ENCODE assay signal across 9 mouse cellular contexts in the genomic region with DNA sequence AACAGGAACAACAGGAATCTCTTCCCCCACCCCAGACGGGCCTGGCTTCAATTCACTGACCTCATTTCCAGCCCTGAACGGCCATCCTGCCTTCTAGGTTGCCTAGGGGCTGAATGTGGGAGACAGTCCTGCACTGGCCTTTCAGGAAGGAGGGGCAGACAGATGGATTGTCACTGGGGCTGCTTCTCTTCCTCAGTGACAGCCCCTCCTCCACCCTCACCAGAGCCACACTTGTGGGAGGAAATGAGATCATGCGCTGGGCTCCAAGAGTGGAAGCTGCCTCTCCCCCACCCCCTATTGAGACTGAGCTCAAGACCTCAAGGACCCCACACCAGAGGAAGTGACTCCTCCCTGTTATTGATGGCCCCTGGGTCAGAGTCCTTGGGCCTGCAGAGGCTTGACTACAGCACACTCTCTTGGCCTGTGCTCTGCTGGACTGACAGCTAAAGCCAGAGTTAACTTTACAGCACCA. TPM values are rescaled to one million over a fixed set of nuclear protein-coding genes. Genes with fewer than 3 reads are reported as not detected.
DNase-seq lines count a peak whose midpoint lies in the region; ATAC-seq lines count a peak whose summit lies in the region.
"Had no signal": no experiment of that assay in that cellular context is flagged by ENCODE, and none has a peak within 500 bp of the region (broad histone marks: within the 10 kb centered on the region; RNA-seq: fewer than 3 reads in every experiment).

No protein-coding gene starts in this region.

- H3K4me2 ChIP-seq in forebrain, embryonic 14.5 days (ENCODE audit: low read length), result no peak overlapping the region
- no peak overlapping the region for H3K4me2 ChIP-seq in neural tube, embryonic 14.5 days (ENCODE audit: low read depth, low read length)

- peaks cover 52% of the 10 kb centered on the region for H3K36me3 ChIP-seq in forebrain, embryonic 14.5 days (ENCODE audit: control insufficient read depth, insufficient read depth, low read length)
- H3K36me3 ChIP-seq in neural tube, embryonic 14.5 days (ENCODE audit: control insufficient read depth, insufficient read depth, low read length), result peaks cover 18% of the 10 kb centered on the region

- H3K9me3 ChIP-seq in forebrain, embryonic 14.5 days (replicated peaks; ENCODE audit: control insufficient read depth, low read length), result no peaks in the 10 kb centered on the region
- no peaks in the 10 kb centered on the region for H3K9me3 ChIP-seq in neural tube, embryonic 14.5 days (ENCODE audit: control insufficient read depth, low read length)

- no peaks in the 10 kb centered on the region for H3K27me3 ChIP-seq in forebrain, embryonic 14.5 days (replicated peaks; ENCODE audit: control insufficient read depth, insufficient read depth, low read length)
- no peaks in the 10 kb centered on the region for H3K27me3 ChIP-seq in neural tube, embryonic 14.5 days (ENCODE audit: control insufficient read depth, insufficient read depth, low read length)

- no peak overlapping the region for H3K27ac ChIP-seq in forebrain, embryonic 14.5 days (ENCODE audit: low read depth, low read length)
- H3K27ac ChIP-seq in neural tube, embryonic 14.5 days (ENCODE audit: low read depth, low read length), result 0 out of 2 replicates have a peak overlapping the region, but pooled peaks have one; percentile 39

- 83% methylated on average over 3 of the region's 3 CpGs for WGBS in forebrain, embryonic 14.5 days
- WGBS in neural tube, embryonic 14.5 days, result 44% methylated on average over 3 of the region's 3 CpGs

- intact Hi-C loops in heart, postnatal 36 days (cut with DNase I), result no loop called here

- ATAC-seq in forebrain, embryonic 14.5 days, result no peak
- peak; percentile 52; the same call in 1 of the 2 replicates for ATAC-seq in neural tube, embryonic 14.5 days (ENCODE audit: low read depth)

- H3K4me3 ChIP-seq in forebrain, embryonic 14.5 days (ENCODE audit: low read depth, low read length), result no peak overlapping the region
- no peak overlapping the region for H3K4me3 ChIP-seq in neural tube, embryonic 14.5 days (ENCODE audit: low read depth, low read length)
- H3K4me3 ChIP-seq: myocyte had no signal

- DNase-seq in 416B (ENCODE audit: low read depth), result peak; percentile 97
- peak; percentile 83 to 94 for DNase-seq in adrenal gland, adult (ENCODE audit: inconsistent age in 2 of 2, low spot score in 1 of 2)
- peak; percentile 21 for DNase-seq in forebrain, embryonic 14.5 days (ENCODE audit: low spot score)
- peak; percentile 69 to 73 for DNase-seq in heart, postnatal 36 days
- DNase-seq in kidney, postnatal 36 days, result peak; percentile 84 to 93
- DNase-seq in lung, adult 18-20 months, result peak; percentile 87 to 92
- no peak for DNase-seq in testis, postnatal 14 days (ENCODE audit: low spot score)

- no peak overlapping the region for H3K9ac ChIP-seq in forebrain, embryonic 14.5 days (ENCODE audit: low read length)
- H3K9ac ChIP-seq in neural tube, embryonic 14.5 days (replicated peaks; ENCODE audit: low read depth, low read length), result no peak overlapping the region

- H3K4me1 ChIP-seq in forebrain, embryonic 14.5 days (ENCODE audit: control insufficient read depth, insufficient read depth, low read length), result no peaks in the 10 kb centered on the region
- peaks cover 3% of the 10 kb centered on the region; the same call in 1 of the 2 replicates for H3K4me1 ChIP-seq in neural tube, embryonic 14.5 days (ENCODE audit: control insufficient read depth, insufficient read depth, low read length)

RNA-seq across cellular contexts. Expression of a gene that starts 30.1 kb away (rescaled TPM):
- polyA plus RNA-seq in forebrain, embryonic 14.5 days (2014; fragmentation: Nextera tagmentation; extraction: Ambion mirVana), result 19.2 and 25.2 TPM in 2 replicates
- total RNA-seq in heart, postnatal 36 days (2021), result 10 to 100 TPM; 73.4 to 79.7 TPM
- polyA plus RNA-seq in neural tube, embryonic 14.5 days (2014; fragmentation: Nextera tagmentation; extraction: Ambion mirVana), result 27.6 and 38.6 TPM in 2 replicates

RNA-seq across cellular contexts. Expression of a gene that starts 49.6 kb away (rescaled TPM):
- 12.6 and 16.5 TPM in 2 replicates for polyA plus RNA-seq in forebrain, embryonic 14.5 days (2014; fragmentation: Nextera tagmentation; extraction: Ambion mirVana)
- total RNA-seq in heart, postnatal 36 days (2021), result 1 to 10 TPM; 6.5 TPM
- 14.8 and 15.8 TPM in 2 replicates for polyA plus RNA-seq in neural tube, embryonic 14.5 days (2014; fragmentation: Nextera tagmentation; extraction: Ambion mirVana)

RNA-seq across cellular contexts. Expression of a gene that starts 51.4 kb away (rescaled TPM):
- 2.8 and 3.4 TPM in 2 replicates for polyA plus RNA-seq in forebrain, embryonic 14.5 days (2014; fragmentation: Nextera tagmentation; extraction: Ambion mirVana)
- 1 to 10 TPM in 1 of 2 experiments, under 1 TPM in 1; 0.64 to 1.2 TPM for total RNA-seq in heart, postnatal 36 days (2021)
- polyA plus RNA-seq in neural tube, embryonic 14.5 days (2014; fragmentation: Nextera tagmentation; extraction: Ambion mirVana), result 2.2 and 2.4 TPM in 2 replicates
